Mouse (Mus musculus) liver, embryonic 15.5 days (tissue): ENCODE results near the gene Ccdc92b. TPM values are rescaled to one million over a fixed set of nuclear protein-coding genes. Genes with fewer than 3 reads are reported as not detected.

ENCODE experiments used
- ATAC-seq: fragments of 200-750 bp; cut with Nextera tagmentation; 2 replicates; pipeline ENCODE4 v1.8.0; 2017; ENCODE audit warnings: moderate number of reproducible peaks, mild to moderate bottlenecking, moderate library complexity; ENCODE audit not compliant: insufficient read depth
- H3K27ac ChIP-seq: fragments of 300-500 bp; sonication (generic); replicated peaks from 2 replicates; pipeline ENCODE4 v1.5.1; 2015; ENCODE audit warnings: mild to moderate bottlenecking, inconsistent platforms
- H3K27me3 ChIP-seq: fragments of 300-500 bp; sonication (generic); 2 replicates; pipeline ENCODE4 v1.6.1; 2015; ENCODE audit warnings: mild to moderate bottlenecking, inconsistent platforms
- H3K36me3 ChIP-seq: fragments of 300-500 bp; sonication (generic); replicated peaks from 2 replicates; pipeline ENCODE4 v1.6.1; 2015; ENCODE audit warnings: moderate library complexity, mild to moderate bottlenecking, inconsistent platforms
- H3K4me1 ChIP-seq: fragments of 300-500 bp; sonication (generic); replicated peaks from 2 replicates; pipeline ENCODE4 v1.6.1; 2015; ENCODE audit warnings: inconsistent platforms
- H3K4me2 ChIP-seq: fragments of 300-500 bp; sonication (generic); 2 replicates; pipeline ENCODE4 v1.6.1; 2015; ENCODE audit warnings: moderate library complexity, mild to moderate bottlenecking, inconsistent platforms
- H3K4me3 ChIP-seq: fragments of 300-500 bp; sonication (generic); replicated peaks from 2 replicates; pipeline ENCODE4 v1.5.1; 2015; ENCODE audit warnings: mild to moderate bottlenecking, inconsistent platforms
- H3K9ac ChIP-seq: fragments of 300-500 bp; sonication (generic); 2 replicates; pipeline ENCODE4 v1.6.1; 2015; ENCODE audit warnings: moderate library complexity, mild to moderate bottlenecking, inconsistent platforms
- H3K9me3 ChIP-seq: fragments of 300-500 bp; sonication (generic); replicated peaks from 2 replicates; pipeline ENCODE4 v1.6.1; 2016; ENCODE audit warnings: inconsistent platforms
- WGBS: fragments of 180-500 bp; shearing (Covaris S2); methylation state at CpG from one replicate; pipeline ENCODE4 v1.1.7; 2015; ENCODE audit warnings: mixed read lengths; ENCODE audit not compliant: insufficient replicate concordance; 5-methylcytosine and 5-hydroxymethylcytosine counted together
- polyA plus RNA-seq: library from polyadenylated mRNA; unstranded; fragments of >200 nt; fragmentation: Nextera tagmentation; extraction: Ambion mirVana; gene quantifications from 2 replicates; pipeline ENCODE4 v1.2.1, GENCODE M21; 2015

Ccdc92b gene
- polyA plus RNA-seq, 1 experiment from 2014 or later = 13.7 TPM

DNA sequence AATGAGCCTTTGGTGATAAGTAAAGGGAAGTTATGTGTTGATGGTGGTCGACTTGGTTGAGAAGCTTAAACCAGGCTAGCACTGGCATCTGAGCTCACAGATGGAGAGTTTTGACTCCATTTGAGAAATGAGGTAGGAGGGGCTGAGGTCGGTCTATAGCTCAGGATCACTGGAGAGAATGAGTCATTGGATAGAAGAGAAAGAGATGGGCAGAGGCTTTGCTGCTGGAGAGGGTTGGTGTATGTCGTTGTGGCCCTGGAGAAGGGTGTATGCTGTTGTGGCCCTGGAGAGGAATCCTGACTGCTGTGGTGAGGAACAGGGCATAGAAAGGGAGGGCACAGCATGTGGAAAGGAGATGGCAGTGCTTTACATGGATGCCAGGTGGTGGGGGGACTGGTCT, 36.5 kb downstream of the Ccdc92b start:
- Histone ChIP-seq H3K9me3 (no peaks in the 10 kb centered on the region), H3K4me1 (peaks cover 37% of the 10 kb centered on the region), H3K9ac (no peak overlapping the region), H3K4me3 (no peak overlapping the region), H3K36me3 (peaks cover 61% of the 10 kb centered on the region), H3K27me3 (no peaks in the 10 kb centered on the region), H3K4me2 (no peak overlapping the region), H3K27ac (no peak overlapping the region)
- whole genome bisulfite sequencing = 65% methylated on average over 3 of the region's 3 CpGs
- no peak for ATAC-seq

DNA sequence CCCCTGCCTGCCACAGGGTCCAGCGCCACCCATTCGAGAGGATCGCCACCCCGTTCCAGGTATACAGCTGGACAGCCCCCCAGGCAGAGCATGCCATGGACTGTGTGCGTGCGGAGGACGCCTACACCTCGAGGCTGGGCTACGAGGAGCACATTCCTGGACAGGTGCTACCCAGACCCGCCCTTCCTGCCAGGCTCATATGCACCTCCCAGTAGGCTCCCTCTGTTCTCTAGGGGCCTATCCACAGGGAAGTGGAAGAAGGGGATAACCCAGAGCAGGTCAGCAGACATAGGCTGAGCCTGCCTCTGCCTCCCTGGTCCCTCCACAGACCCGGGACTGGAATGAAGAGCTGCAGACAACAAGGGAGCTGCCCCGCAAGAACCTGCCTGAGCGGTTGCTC, 40.9 kb downstream of the Ccdc92b start:
- Histone ChIP-seq H3K4me2 (no peak overlapping the region), H3K9ac (no peak overlapping the region), H3K4me3 (no peak overlapping the region), H3K9me3 (no peaks in the 10 kb centered on the region), H3K27me3 (no peaks in the 10 kb centered on the region), H3K27ac (no peak overlapping the region), H3K4me1 (no peaks in the 10 kb centered on the region), H3K36me3 (peaks cover 95% of the 10 kb centered on the region)
- no peak for ATAC-seq
- 88% methylated on average over 13 of the region's 13 CpGs for WGBS

DNA sequence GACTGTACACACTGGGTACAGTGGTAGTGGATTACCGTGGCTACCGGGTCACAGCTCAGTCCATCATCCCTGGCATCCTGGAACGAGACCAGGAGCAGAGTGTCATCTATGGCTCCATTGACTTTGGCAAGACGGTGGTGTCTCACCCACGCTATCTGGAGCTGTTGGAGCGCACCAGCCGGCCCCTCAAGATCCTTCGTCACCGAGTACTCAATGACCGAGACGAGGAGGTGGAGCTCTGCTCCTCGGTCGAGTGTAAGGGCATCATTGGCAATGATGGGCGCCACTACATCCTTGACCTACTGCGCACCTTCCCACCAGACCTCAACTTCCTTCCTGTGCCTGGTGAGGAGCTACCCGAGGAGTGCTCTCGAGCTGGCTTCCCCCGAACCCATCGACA, 42.2 kb downstream of the Ccdc92b start:
- no peaks in the 10 kb centered on the region for H3K27me3 ChIP-seq
- H3K4me2 ChIP-seq = no peak overlapping the region
- H3K36me3 ChIP-seq = peaks cover 100% of the 10 kb centered on the region
- H3K27ac ChIP-seq = no peak overlapping the region
- no peaks in the 10 kb centered on the region for H3K9me3 ChIP-seq
- no peak overlapping the region for H3K9ac ChIP-seq
- H3K4me3 ChIP-seq = no peak overlapping the region
- no peaks in the 10 kb centered on the region for H3K4me1 ChIP-seq
- 74% methylated on average over 19 of the region's 19 CpGs for WGBS
- no peak for ATAC-seq

DNA sequence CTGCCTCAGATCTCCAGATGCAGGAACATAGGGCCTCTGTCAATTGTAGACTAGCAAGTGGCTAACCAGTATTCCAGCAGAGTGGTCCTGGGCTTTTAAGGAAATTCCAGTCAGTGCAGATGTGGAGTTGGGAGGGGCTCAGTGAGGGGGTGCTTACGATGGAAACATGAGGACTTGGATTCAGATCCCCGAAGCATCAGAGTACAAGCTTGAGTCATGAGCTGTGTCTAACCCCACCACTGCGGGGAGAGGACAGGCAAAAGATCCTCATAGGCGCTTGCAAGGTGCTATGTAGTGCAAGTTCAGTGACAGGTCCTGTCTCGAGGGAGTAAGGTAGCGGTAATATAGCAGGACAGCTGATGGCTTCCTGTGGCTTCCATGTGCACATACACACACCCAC, 42.8 kb downstream of the Ccdc92b start:
- no peak for ATAC-seq
- 76% methylated on average over 6 of the region's 6 CpGs for WGBS
- no peaks in the 10 kb centered on the region for H3K9me3 ChIP-seq
- no peaks in the 10 kb centered on the region for H3K4me1 ChIP-seq
- H3K27ac ChIP-seq = no peak overlapping the region
- H3K4me2 ChIP-seq = no peak overlapping the region
- peaks cover 100% of the 10 kb centered on the region for H3K36me3 ChIP-seq
- no peak overlapping the region for H3K4me3 ChIP-seq
- H3K9ac ChIP-seq = no peak overlapping the region
- H3K27me3 ChIP-seq = no peaks in the 10 kb centered on the region

DNA sequence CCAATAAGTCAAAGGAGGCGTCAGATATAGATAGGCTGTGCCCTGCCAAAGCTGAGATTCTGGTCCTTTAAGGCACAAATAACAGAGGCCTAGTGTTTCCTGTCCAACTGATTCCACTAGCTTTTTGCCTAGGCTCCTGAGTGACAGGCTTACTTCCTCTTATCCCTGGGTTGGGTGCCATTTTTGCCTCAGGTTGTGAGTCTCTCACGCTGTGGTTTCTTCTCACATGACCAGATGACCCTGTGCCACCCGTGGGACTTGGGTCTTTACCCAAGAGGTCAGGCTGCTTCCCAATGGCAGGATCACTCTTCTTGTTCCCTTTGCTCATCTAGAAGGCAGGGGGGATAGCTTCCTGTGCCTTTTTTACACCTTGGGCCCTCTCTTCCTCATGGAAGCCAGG, 44.9 kb downstream of the Ccdc92b start:
- Histone ChIP-seq H3K4me1 (no peaks in the 10 kb centered on the region), H3K27ac (no peak overlapping the region), H3K9ac (no peak overlapping the region), H3K4me2 (no peak overlapping the region), H3K36me3 (peaks cover 100% of the 10 kb centered on the region), H3K4me3 (no peak overlapping the region), H3K27me3 (no peaks in the 10 kb centered on the region), H3K9me3 (no peaks in the 10 kb centered on the region)
- ATAC-seq = no peak
- WGBS = 49% methylated on average over 3 of the region's 3 CpGs

DNA sequence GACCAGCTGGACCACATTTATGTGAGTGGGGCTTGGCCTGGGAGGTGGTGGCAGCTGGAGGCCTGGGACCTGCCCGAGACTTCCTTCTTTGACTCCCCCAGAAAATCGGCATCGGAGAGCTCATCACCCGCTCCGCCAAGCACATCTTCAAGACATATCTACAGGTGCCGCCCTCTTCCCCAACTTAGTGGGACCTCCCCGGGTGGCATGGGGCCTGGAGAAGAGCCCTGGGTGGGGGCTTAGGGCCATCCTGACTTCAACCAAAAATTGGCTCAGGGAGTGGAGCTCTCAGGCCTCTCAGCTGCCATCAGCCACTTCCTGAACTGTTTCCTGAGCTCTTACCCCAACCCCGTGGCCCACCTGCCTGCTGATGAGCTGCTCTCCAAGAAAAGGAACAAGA, 45.5 kb downstream of the Ccdc92b start:
- WGBS = 60% methylated on average over 8 of the region's 8 CpGs
- no peaks in the 10 kb centered on the region for H3K9me3 ChIP-seq
- no peak overlapping the region for H3K27ac ChIP-seq
- no peak overlapping the region for H3K4me2 ChIP-seq
- H3K4me1 ChIP-seq = no peaks in the 10 kb centered on the region
- H3K4me3 ChIP-seq = no peak overlapping the region
- H3K36me3 ChIP-seq = peaks cover 100% of the 10 kb centered on the region
- ATAC-seq = no peak
- no peak overlapping the region for H3K9ac ChIP-seq
- no peaks in the 10 kb centered on the region for H3K27me3 ChIP-seq

DNA sequence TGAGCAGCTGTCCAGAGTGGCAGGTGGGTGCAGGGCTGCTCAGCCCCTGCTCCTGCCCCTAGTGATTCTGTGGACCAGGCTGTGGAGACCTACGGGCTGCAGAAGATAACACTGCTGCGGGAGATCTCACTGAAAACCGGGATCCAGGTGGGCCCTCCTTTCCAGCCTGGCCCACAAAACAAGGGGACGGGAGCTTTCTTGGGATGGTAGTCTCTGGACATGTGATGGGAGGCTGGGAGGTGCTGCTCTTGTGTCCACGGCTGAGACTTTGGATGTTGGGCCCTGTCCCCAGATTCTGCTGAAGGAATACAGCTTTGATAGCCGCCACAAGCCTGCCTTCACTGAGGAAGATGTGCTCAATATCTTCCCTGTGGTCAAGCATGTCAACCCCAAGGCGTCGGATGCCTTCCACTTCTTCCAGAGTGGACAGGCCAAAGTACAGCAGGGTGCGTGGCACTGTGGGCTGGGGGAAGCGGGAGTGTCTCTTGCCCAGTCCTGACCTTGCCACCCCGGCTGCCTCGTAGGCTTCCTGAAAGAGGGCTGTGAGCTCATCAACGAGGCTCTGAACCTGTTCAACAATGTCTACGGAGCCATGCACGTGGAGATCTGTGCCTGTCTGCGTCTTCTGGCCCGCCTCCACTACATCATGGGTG, 46.4 kb downstream of the Ccdc92b start:
- H3K27ac ChIP-seq = no peak overlapping the region
- H3K9me3 ChIP-seq = no peaks in the 10 kb centered on the region
- H3K4me2 ChIP-seq = no peak overlapping the region
- H3K4me1 ChIP-seq = no peaks in the 10 kb centered on the region
- no peak for ATAC-seq
- 80% methylated on average over 17 of the region's 17 CpGs for WGBS
- peaks cover 99% of the 10 kb centered on the region for H3K36me3 ChIP-seq
- no peaks in the 10 kb centered on the region for H3K27me3 ChIP-seq
- no peak overlapping the region for H3K9ac ChIP-seq
- no peak overlapping the region for H3K4me3 ChIP-seq

DNA sequence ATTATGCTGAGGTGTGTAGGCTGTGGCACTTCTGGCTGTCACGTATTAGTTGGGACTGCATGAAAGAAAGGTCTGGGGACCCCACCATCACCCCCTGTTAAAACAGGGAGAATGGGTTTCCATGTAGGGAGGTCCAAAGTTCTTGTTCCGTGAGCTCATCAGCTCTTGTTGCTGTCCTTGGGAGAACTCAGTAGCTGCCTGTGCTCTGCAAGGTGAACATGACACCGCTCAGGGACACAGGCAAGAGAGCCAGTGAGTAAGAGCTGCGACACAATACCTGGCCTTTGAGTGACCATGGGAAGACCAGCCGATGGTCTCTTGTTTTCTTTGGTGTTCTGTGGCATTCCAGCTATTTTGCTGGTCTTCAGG, 46.9 kb downstream of the Ccdc92b start:
- 82% methylated on average over 5 of the region's 5 CpGs for WGBS
- peaks cover 94% of the 10 kb centered on the region for H3K36me3 ChIP-seq

DNA sequence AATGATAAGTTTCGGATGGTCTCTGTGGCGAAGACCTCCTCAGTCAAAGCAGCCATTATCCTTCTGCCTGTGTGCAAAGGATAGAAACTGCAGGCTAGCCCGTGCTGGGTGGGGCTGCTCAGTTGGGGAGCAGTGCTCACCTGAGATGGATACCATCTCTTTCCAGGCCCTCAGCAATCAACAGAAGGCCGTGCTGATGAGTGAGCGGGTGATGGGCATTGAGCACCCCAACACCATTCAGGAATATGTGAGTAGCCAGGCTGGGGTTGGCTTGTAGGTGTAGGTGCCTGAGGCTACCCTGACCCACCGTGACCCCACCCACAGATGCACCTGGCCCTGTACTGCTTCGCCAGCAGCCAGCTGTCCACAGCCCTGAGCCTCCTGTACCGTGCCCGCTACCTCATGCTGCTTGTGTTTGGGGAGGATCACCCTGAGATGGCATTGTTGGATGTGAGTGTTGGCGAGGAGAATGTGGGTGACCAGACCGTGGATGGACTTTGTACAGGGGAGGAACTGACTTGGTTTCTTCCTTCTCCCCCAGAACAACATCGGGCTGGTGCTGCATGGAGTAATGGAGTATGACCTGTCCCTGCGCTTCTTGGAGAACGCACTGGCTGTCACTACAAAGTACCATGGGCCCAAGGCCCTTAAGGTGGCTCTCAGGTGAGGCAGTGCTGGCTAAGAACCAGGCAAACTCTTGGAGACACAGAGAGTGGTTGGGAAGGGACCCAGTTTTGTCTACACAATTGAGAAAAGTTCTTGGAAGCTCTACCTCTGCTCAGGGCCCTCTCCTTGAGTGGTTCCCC, 47.6 kb downstream of the Ccdc92b start:
- peaks cover 89% of the 10 kb centered on the region for H3K36me3 ChIP-seq
- WGBS = 78% methylated on average over 14 of the region's 14 CpGs
- no peak for ATAC-seq

More for the DNA sequence above, 46.9 kb downstream of the Ccdc92b start:
- no peaks in the 10 kb centered on the region for H3K4me1 ChIP-seq
- no peaks in the 10 kb centered on the region for H3K9me3 ChIP-seq
- no peak overlapping the region for H3K9ac ChIP-seq
- no peak overlapping the region for H3K4me3 ChIP-seq
- ATAC-seq = no peak
- no peak overlapping the region for H3K4me2 ChIP-seq
- H3K27me3 ChIP-seq = no peaks in the 10 kb centered on the region
- no peak overlapping the region for H3K27ac ChIP-seq

DNA sequence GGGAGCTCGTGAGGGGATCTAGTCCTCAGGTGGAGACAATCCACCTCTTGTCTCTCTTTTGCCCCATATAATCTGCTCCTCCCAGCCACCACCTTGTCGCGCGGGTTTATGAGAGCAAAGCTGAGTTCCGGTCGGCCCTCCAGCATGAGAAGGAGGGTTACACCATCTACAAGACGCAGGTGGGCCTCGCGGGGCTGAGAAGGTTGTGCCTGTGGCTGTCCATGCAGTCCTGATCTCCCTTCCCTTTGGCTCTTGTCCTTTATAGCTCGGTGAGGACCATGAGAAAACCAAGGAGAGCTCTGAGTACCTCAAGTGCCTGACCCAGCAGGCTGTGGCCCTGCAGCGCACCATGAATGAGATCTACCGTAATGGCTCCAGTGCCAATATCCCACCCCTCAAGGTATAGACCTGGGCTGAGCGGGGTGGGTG, 48.2 kb downstream of the Ccdc92b start:
- H3K4me2 ChIP-seq = no peak overlapping the region
- no peaks in the 10 kb centered on the region for H3K4me1 ChIP-seq
- peaks cover 89% of the 10 kb centered on the region for H3K36me3 ChIP-seq
- H3K9me3 ChIP-seq = no peaks in the 10 kb centered on the region
- no peaks in the 10 kb centered on the region for H3K27me3 ChIP-seq
- no peak overlapping the region for H3K9ac ChIP-seq
- WGBS = 90% methylated on average over 13 of the region's 13 CpGs
- no peak overlapping the region for H3K27ac ChIP-seq
- ATAC-seq = no peak
- no peak overlapping the region for H3K4me3 ChIP-seq

More for the DNA sequence above, 47.6 kb downstream of the Ccdc92b start:
- no peak overlapping the region for H3K4me3 ChIP-seq
- H3K9ac ChIP-seq = no peak overlapping the region
- no peaks in the 10 kb centered on the region for H3K9me3 ChIP-seq
- H3K4me1 ChIP-seq = no peaks in the 10 kb centered on the region
- no peak overlapping the region for H3K4me2 ChIP-seq
- no peaks in the 10 kb centered on the region for H3K27me3 ChIP-seq
- H3K27ac ChIP-seq = no peak overlapping the region

DNA sequence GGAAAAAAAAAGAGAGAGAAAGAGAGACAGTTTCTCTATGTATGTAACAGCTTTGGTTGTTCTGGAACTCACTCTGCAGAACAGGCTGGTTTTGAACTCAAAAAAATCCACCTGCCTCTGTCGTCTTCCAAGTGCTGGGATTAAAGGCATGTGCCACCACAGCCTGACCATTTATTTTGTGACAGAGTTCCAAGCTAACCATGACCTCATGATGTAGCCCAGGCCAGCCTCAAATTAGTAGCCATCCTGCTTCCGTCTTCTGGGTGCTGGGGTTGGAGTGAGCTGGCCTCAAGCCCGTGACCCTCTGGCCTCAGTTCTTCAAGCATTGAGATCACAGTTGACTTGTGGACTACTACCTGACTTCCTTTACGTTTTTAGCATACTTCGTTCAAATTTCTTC, 49.1 kb downstream of the Ccdc92b start:
- Histone ChIP-seq H3K36me3 (peaks cover 89% of the 10 kb centered on the region), H3K4me3 (no peak overlapping the region), H3K4me2 (no peak overlapping the region), H3K9me3 (no peaks in the 10 kb centered on the region), H3K27me3 (no peaks in the 10 kb centered on the region), H3K4me1 (peaks cover 8% of the 10 kb centered on the region), H3K9ac (no peak overlapping the region), H3K27ac (no peak overlapping the region)
- no peak for ATAC-seq
- 80% methylated on average over 5 of the region's 5 CpGs for WGBS
